ENCODE assay signal across 8 mouse cellular contexts in genomic region chr16:91270212-91270971, GRCm38 (mm10). TPM values are rescaled to one million over a fixed set of nuclear protein-coding genes. Genes with fewer than 3 reads are reported as not detected.
A peak's percentile ranks its signal among the peaks of the same experiment; 100 is the strongest.
DNase-seq lines count a peak whose midpoint lies in the region; ATAC-seq and TF ChIP-seq lines count a peak whose summit lies in the region.

No protein-coding gene starts in this region.

- no peaks in the 10 kb centered on the region for H3K9me3 ChIP-seq in heart, embryonic 13.5 days
- no peaks in the 10 kb centered on the region for H3K9me3 ChIP-seq in ES-E14 (ENCODE audit: control insufficient read depth, insufficient read depth, low read depth, low read length)
- no peaks in the 10 kb centered on the region for H3K9me3 ChIP-seq in forebrain, embryonic 10.5 days
- no peaks in the 10 kb centered on the region for H3K9me3 ChIP-seq in midbrain, embryonic 16.5 days (replicated peaks; ENCODE audit: control insufficient read depth, low read length, poor library complexity, severe bottlenecking)

- in situ Hi-C loops in ES-E14 (cut with MboI; ENCODE audit: low sequenced_read_pairs in 2 of 2, unreplicated experiment in 2 of 2): no loop called here

- no peaks in the 10 kb centered on the region for H3K36me3 ChIP-seq in heart, embryonic 13.5 days
- H3K36me3 ChIP-seq in ES-E14 (ENCODE audit: control insufficient read depth, insufficient read depth, low read length, poor library complexity, severe bottlenecking): no peaks in the 10 kb centered on the region
- no peaks in the 10 kb centered on the region for H3K36me3 ChIP-seq in forebrain, embryonic 10.5 days (replicated peaks)
- H3K36me3 ChIP-seq in midbrain, embryonic 16.5 days (ENCODE audit: control insufficient read depth, insufficient read depth, low read length): no peaks in the 10 kb centered on the region

- H3K9ac ChIP-seq in heart, embryonic 13.5 days: peak overlapping the region; percentile 45; the same call in 1 of the 2 replicates
- H3K9ac ChIP-seq in ES-E14 (ENCODE audit: insufficient read depth, low read depth, low read length, poor library complexity, severe bottlenecking): peak overlapping the region; percentile 62
- peak overlapping the region; percentile 59 for H3K9ac ChIP-seq in midbrain, embryonic 16.5 days (ENCODE audit: low read depth, low read length)

- ATAC-seq in heart, embryonic 13.5 days (ENCODE audit: extremely low read depth, insufficient number of reproducible peaks, low FRiP score, low TSS enrichment): no peak
- ATAC-seq in midbrain, embryonic 16.5 days: peak; percentile 28; the same call in 1 of the 2 replicates

- peaks cover 14% of the 10 kb centered on the region for H3K4me1 ChIP-seq in heart, embryonic 13.5 days
- H3K4me1 ChIP-seq in ES-E14 (ENCODE audit: control insufficient read depth in 2 of 2, insufficient read depth in 2 of 2, low read length in 2 of 2, poor library complexity in 1 of 2): no peaks in the 10 kb centered on the region; a peak in 1 of 4 replicates
- peaks cover 34% of the 10 kb centered on the region for H3K4me1 ChIP-seq in forebrain, embryonic 10.5 days
- H3K4me1 ChIP-seq in midbrain, embryonic 16.5 days (ENCODE audit: control insufficient read depth, insufficient read depth, low read length): peaks cover 22% of the 10 kb centered on the region

- peak overlapping the region; percentile 76 for H3K4me2 ChIP-seq in heart, embryonic 13.5 days
- peak overlapping the region; percentile 77 for H3K4me2 ChIP-seq in midbrain, embryonic 16.5 days (ENCODE audit: low read length)

- H3K27ac ChIP-seq in heart, embryonic 13.5 days (replicated peaks): no peak overlapping the region
- H3K27ac ChIP-seq in ES-E14 (ENCODE audit: insufficient read depth, low read depth, low read length, poor library complexity, severe bottlenecking): no peak overlapping the region
- peak overlapping the region; percentile 74 for H3K27ac ChIP-seq in forebrain, embryonic 10.5 days
- H3K27ac ChIP-seq in midbrain, embryonic 16.5 days (ENCODE audit: low read length): peak overlapping the region; percentile 18; the same call in 1 of the 2 replicates

- peaks cover 100% of the 10 kb centered on the region for H3K27me3 ChIP-seq in heart, embryonic 13.5 days (replicated peaks)
- peaks cover 100% of the 10 kb centered on the region for H3K27me3 ChIP-seq in forebrain, embryonic 10.5 days (ENCODE audit: poor library complexity, severe bottlenecking)
- peaks cover 93% of the 10 kb centered on the region for H3K27me3 ChIP-seq in midbrain, embryonic 16.5 days (ENCODE audit: control insufficient read depth, insufficient read depth, low read depth, low read length)

- peak overlapping the region; percentile 56 for H3K4me3 ChIP-seq in heart, embryonic 13.5 days
- peak overlapping the region; percentile 69 to 70 for H3K4me3 ChIP-seq in ES-E14 (ENCODE audit: insufficient read depth in 1 of 2, low read depth in 1 of 2, low read length in 2 of 2, poor library complexity in 1 of 2, severe bottlenecking in 1 of 2)
- H3K4me3 ChIP-seq in forebrain, embryonic 10.5 days: peak overlapping the region; percentile 54
- H3K4me3 ChIP-seq in midbrain, embryonic 16.5 days (ENCODE audit: low read depth, low read length): peak overlapping the region; percentile 55

- DNase-seq in heart, adult 18-20 months: no peak
- peak; percentile 17 for DNase-seq in ES-E14 (ENCODE audit: low read depth, low spot score)
- DNase-seq in forebrain, embryonic 10.5 days (ENCODE audit: extremely low spot score, low spot score): peak; percentile 49
- DNase-seq in layer of hippocampus, postnatal 10 days (ENCODE audit: low spot score in 2 of 2): peak; percentile 52 to 69
- DNase-seq in yolk sac, embryonic 10.5 days (ENCODE audit: low spot score): no peak
- DNase-seq in urinary bladder, postnatal 14 days (ENCODE audit: low spot score): no peak

- WGBS in heart, embryonic 13.5 days: under 1% methylated on average over 63 of the region's 63 CpGs
- WGBS in forebrain, embryonic 10.5 days: under 1% methylated on average over 63 of the region's 63 CpGs
- WGBS in midbrain, embryonic 16.5 days: under 1% methylated on average over 63 of the region's 63 CpGs

TF ChIP-seq in ES-E14, 5 proteins besides CTCF, POLR2A, EP300 and RAD21:
- TF ChIP-seq HCFC1 (IDR thresholded peaks at IDR 0.05; ENCODE audit: borderline replicate concordance, insufficient read depth, low read length): no peak
- TF ChIP-seq CHD2 (IDR thresholded peaks at IDR 0.05; ENCODE audit: low read depth, low read length): no peak
- no peak for TF ChIP-seq ZNF384 (IDR thresholded peaks at IDR 0.05; ENCODE audit: low read depth, low read length)
- no peak for TF ChIP-seq MAFK (IDR thresholded peaks at IDR 0.05; ENCODE audit: insufficient read depth, low read depth, low read length)
- no peak for TF ChIP-seq ZC3H11A (IDR thresholded peaks at IDR 0.05; ENCODE audit: borderline replicate concordance, low read depth, low read length)

RNA-seq across cellular contexts. Expression of gene Olig1, which starts 0.8 kb away (rescaled TPM):
- polyA plus RNA-seq in heart, embryonic 13.5 days (2015; fragmentation: Nextera tagmentation; extraction: Ambion mirVana): 0.15 TPM in 1 of 2 replicates, not detected in the other
- under 1 TPM in 1 of 2 experiments, not detected in 1; 0.18 TPM for total RNA-seq in heart, adult 18-20 months (2021)
- total RNA-seq in ES-E14 (2012; rRNA removed): 0.22 and 0.48 TPM in 2 replicates
- 8.3 and 8.5 TPM in 2 replicates for polyA plus RNA-seq in forebrain, embryonic 10.5 days (2016; fragmentation: Nextera tagmentation; extraction: Ambion mirVana)
- 100 to 1,000 TPM; 159 to 174 TPM for total RNA-seq in layer of hippocampus, postnatal 10 days (2021)
- polyA plus RNA-seq in midbrain, embryonic 16.5 days (2015; fragmentation: Nextera tagmentation; extraction: Ambion mirVana): 94.2 and 131 TPM in 2 replicates

RNA-seq across cellular contexts. Expression of gene Olig2, which starts 45.1 kb away (rescaled TPM):
- polyA plus RNA-seq in heart, embryonic 13.5 days (2015; fragmentation: Nextera tagmentation; extraction: Ambion mirVana): not detected in 2 replicates
- total RNA-seq in heart, adult 18-20 months (2021): not detected
- total RNA-seq in ES-E14 (2012; rRNA removed): 0.09 TPM in 1 of 2 replicates, not detected in the other
- 10.5 and 11.2 TPM in 2 replicates for polyA plus RNA-seq in forebrain, embryonic 10.5 days (2016; fragmentation: Nextera tagmentation; extraction: Ambion mirVana)
- total RNA-seq in layer of hippocampus, postnatal 10 days (2021): 10 to 100 TPM; 36.0 to 44.8 TPM
- polyA plus RNA-seq in midbrain, embryonic 16.5 days (2015; fragmentation: Nextera tagmentation; extraction: Ambion mirVana): 8.5 and 9.9 TPM in 2 replicates

Comparison
In these comparisons a context has a peak if more than half of its experiments do, and no peak if none do; other contexts are left out.
1. H3K27ac ChIP-seq: peak in forebrain, embryonic 10.5 days (single experiment) and midbrain, embryonic 16.5 days (single experiment); none in heart, embryonic 13.5 days (single experiment) and ES-E14 (single experiment).
2. DNase-seq: peak in ES-E14 (single experiment), forebrain, embryonic 10.5 days (single experiment) and layer of hippocampus, postnatal 10 days (2 of 2); none in heart, adult 18-20 months (0 of 2), yolk sac, embryonic 10.5 days (single experiment) and urinary bladder, postnatal 14 days (single experiment).
3. RNA of gene Olig1, which starts 0.8 kb away (total RNA-seq): 159 to 174 TPM in layer of hippocampus, postnatal 10 days; 0.22 to 0.48 TPM in ES-E14 and 0.18 TPM in heart, adult 18-20 months; every median in the first group is over 100 times any median in the second.
4. RNA of gene Olig2, which starts 45.1 kb away (total RNA-seq): 36.0 to 44.8 TPM in layer of hippocampus, postnatal 10 days; 0.09 TPM in ES-E14 and not detected in heart, adult 18-20 months; every median in the first group is over 10 times any median in the second.
5. Peak in every context shown above with its lines, with median percentiles within 50 percentile points of each other: H3K4me3 ChIP-seq and H3K9ac ChIP-seq.